Mouse (Mus musculus) ES-Bruce4 (cell line): ENCODE results near the gene Rras. TPM values are rescaled to one million over a fixed set of nuclear protein-coding genes. Genes with fewer than 3 reads are reported as not detected.

ENCODE experiments used
- H3K27ac ChIP-seq: 2 replicates; pipeline ENCODE4 v1.5.1; 2012; ENCODE audit warnings: low read length, inconsistent platforms; ENCODE audit not compliant: insufficient read depth
- H3K27me3 ChIP-seq: 2 replicates; pipeline ENCODE4 v1.6.1; 2012; ENCODE audit warnings: mild to moderate bottlenecking, low read length, inconsistent platforms; ENCODE audit not compliant: control insufficient read depth, poor library complexity, insufficient read depth, severe bottlenecking
- H3K36me3 ChIP-seq: 2 replicates; pipeline ENCODE4 v1.6.1; 2012; ENCODE audit warnings: inconsistent platforms, mild to moderate bottlenecking, low read length, moderate library complexity; ENCODE audit not compliant: control insufficient read depth, poor library complexity, insufficient read depth, severe bottlenecking
- H3K4me1 ChIP-seq: one replicate; pipeline ENCODE4 v1.8.1; 2011; ENCODE audit warnings: low read length; ENCODE audit not compliant: control insufficient read depth, insufficient read depth
- H3K4me3 ChIP-seq: 2 replicates; pipeline ENCODE4 v1.5.1; 2011; ENCODE audit warnings: low read depth, mild to moderate bottlenecking, low read length
- H3K9ac ChIP-seq: 2 replicates; pipeline ENCODE4 v1.6.1; 2012; ENCODE audit warnings: low read depth, mild to moderate bottlenecking, inconsistent platforms; ENCODE audit not compliant: poor library complexity, severe bottlenecking
- H3K9me3 ChIP-seq: replicated peaks from 2 replicates; pipeline ENCODE4 v1.6.1; 2012; ENCODE audit warnings: mild to moderate bottlenecking, low read length, inconsistent platforms; ENCODE audit not compliant: control insufficient read depth, poor library complexity, insufficient read depth, severe bottlenecking
- CTCF ChIP-seq: IDR thresholded peaks from one replicate; pipeline ENCODE4 v1.8.1; 2011; ENCODE audit warnings: low read depth, low read length
- EP300 ChIP-seq: IDR thresholded peaks from 2 replicates; pipeline ENCODE4 v1.6.1; 2011; ENCODE audit warnings: low read depth, low read length; ENCODE audit not compliant: insufficient read depth
- POLR2A ChIP-seq: IDR thresholded peaks from one replicate; pipeline ENCODE4 v1.8.1; 2011; ENCODE audit warnings: low read length; ENCODE audit not compliant: insufficient read depth
- polyA plus RNA-seq: library from polyadenylated mRNA; stranded (reverse); fragments of >200 nt; gene quantifications from 2 replicates; pipeline ENCODE4 v1.2.4, GENCODE M21; 2011; ENCODE audit warnings: low read depth; ENCODE audit not compliant: missing spikeins, insufficient read depth, insufficient read length

The Rras gene
- polyA plus RNA-seq, 1 experiment = 72.4 TPM

GRCm38 (mm10) chr7:45051601-45051974, 33.8 kb downstream of the Rras start:
- Histone ChIP-seq H3K4me1 (peaks cover 5% of the 10 kb centered on the region), H3K27me3 (no peaks in the 10 kb centered on the region), H3K9ac (peak overlapping the region; percentile 96), H3K9me3 (no peaks in the 10 kb centered on the region), H3K27ac (peak overlapping the region; percentile 91), H3K4me3 (peak overlapping the region; percentile 74), H3K36me3 (peaks cover 19% of the 10 kb centered on the region; the same call in 1 of the 2 replicates)
- TF ChIP-seq EP300 (no peak), POLR2A (no peak), CTCF (no peak)

- Histone ChIP-seq H3K27ac (peak overlapping the region; percentile 91), H3K9me3 (no peaks in the 10 kb centered on the region), H3K4me3 (peak overlapping the region; percentile 74), H3K27me3 (no peaks in the 10 kb centered on the region), H3K9ac (peak overlapping the region; percentile 96), H3K36me3 (peaks cover 16% of the 10 kb centered on the region; the same call in 1 of the 2 replicates), H3K4me1 (peaks cover 5% of the 10 kb centered on the region)
- TF ChIP-seq CTCF = no peak
- TF ChIP-seq EP300 = no peak
- TF ChIP-seq POLR2A = no peak
Observed at GRCm38 (mm10) chr7:45052181-45052861, 34.6 kb downstream of the Rras start.

- H3K9ac ChIP-seq = peak within 1 kb of the TSS; percentile 96
- no peaks in the 10 kb centered on the region for H3K27me3 ChIP-seq
- TF ChIP-seq CTCF (no peak), POLR2A (no peak), EP300 (no peak)
- H3K36me3 ChIP-seq = peaks cover 14% of the 10 kb centered on the region; the same call in 1 of the 2 replicates
- peak within 1 kb of the TSS; percentile 74 for H3K4me3 ChIP-seq
- peaks cover 5% of the 10 kb centered on the region for H3K4me1 ChIP-seq
- peak within 1 kb of the TSS; percentile 91 for H3K27ac ChIP-seq
- no peaks in the 10 kb centered on the region for H3K9me3 ChIP-seq
Observed at GRCm38 (mm10) chr7:45052862-45053116, 35.0 kb downstream of the Rras start, which contains the start of gene Prr12. Prr12 (minus strand) TSS chr7:45052881.

- H3K27me3 ChIP-seq = no peaks in the 10 kb centered on the region
- TF ChIP-seq POLR2A = peak; percentile 7
- TF ChIP-seq EP300 = no peak
- H3K4me3 ChIP-seq = peak overlapping the region; percentile 74
- H3K36me3 ChIP-seq = peaks cover 11% of the 10 kb centered on the region; the same call in 1 of the 2 replicates
- peak overlapping the region; percentile 96 for H3K9ac ChIP-seq
- peaks cover 5% of the 10 kb centered on the region for H3K4me1 ChIP-seq
- no peaks in the 10 kb centered on the region for H3K9me3 ChIP-seq
- H3K27ac ChIP-seq = peak overlapping the region; percentile 58
Observed at GRCm38 (mm10) chr7:45053117-45053930, 35.6 kb downstream of the Rras start.

GRCm38 (mm10) chr7:45053931-45054510, 36.3 kb downstream of the Rras start:
- H3K9me3 ChIP-seq = no peaks in the 10 kb centered on the region
- H3K27ac ChIP-seq = peak overlapping the region; percentile 38
- H3K4me3 ChIP-seq = peak overlapping the region; percentile 70
- H3K4me1 ChIP-seq = peaks cover 5% of the 10 kb centered on the region
- peak; percentile 25; the same call in 1 of the 2 replicates for TF ChIP-seq EP300
- TF ChIP-seq POLR2A = peak; percentile 92
- no peak for TF ChIP-seq CTCF
- peaks cover 11% of the 10 kb centered on the region; the same call in 1 of the 2 replicates for H3K36me3 ChIP-seq
- H3K27me3 ChIP-seq = no peaks in the 10 kb centered on the region
- peak overlapping the region; percentile 96 for H3K9ac ChIP-seq
